Mouse (Mus musculus) adrenal gland, postnatal 0 days (tissue): ENCODE data around the gene Alms1. TPM values are rescaled to one million over a fixed set of nuclear protein-coding genes. Genes with fewer than 3 reads are reported as not detected.

Source experiments
- microRNA-seq: library from miRNA; unstranded; fragments of <30 nt; microRNA quantifications from one replicate; pipeline ENCODE4, GENCODE M21; 2016; ENCODE audit warnings: borderline replicate concordance; ENCODE audit not compliant: insufficient number of aligned reads
- polyA plus RNA-seq: library from polyadenylated mRNA; unstranded; fragments of >200 nt; fragmentation: Nextera tagmentation; extraction: Ambion mirVana; gene quantifications from 2 replicates; pipeline ENCODE4 v1.2.1, GENCODE M21; 2015

Gene Alms1
- polyA plus RNA-seq, result 1.7 and 2.9 TPM in 2 replicates

GRCm38 (mm10) chr6:85587396-85588143 is at the start of gene Alms1:
Alms1 (plus strand) TSS chr6:85587531.

DNA sequence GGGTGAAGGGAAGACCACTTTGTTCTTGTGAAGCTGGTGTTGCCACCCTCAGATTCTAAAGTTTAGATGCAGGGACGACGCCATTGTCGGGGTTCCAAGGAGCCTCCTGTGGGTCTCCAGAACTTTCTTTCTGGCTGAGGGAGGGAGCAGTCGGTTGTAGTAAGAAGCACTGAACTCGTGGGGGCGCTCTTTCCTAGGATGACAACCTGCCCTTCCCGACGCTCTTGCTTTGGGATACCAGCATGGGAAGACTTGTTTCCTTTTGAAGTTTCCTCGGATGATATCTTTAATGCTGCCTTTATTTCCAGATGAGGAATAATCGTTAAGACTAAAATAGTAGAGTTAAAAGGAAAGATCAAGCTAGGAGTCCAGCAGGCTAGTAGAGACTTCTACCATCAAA is 125.8 kb downstream of the Alms1 start, which contains the start of gene Nat8f7:
Nat8f7 (minus strand) TSS at position 101 of the 400 bp plus-strand sequence.

Small RNA genes lying within 50 kb of the gene (microRNA-seq; reads per million reads assigned to microRNA genes)
- gene Gm27317, result not detected

Other genes with a start within 250 kb of the Alms1 start
- gene Rab11fip5, start 212.9 kb upstream of the Alms1 start, polyA plus RNA-seq, result 14.3 and 21.5 TPM in 2 replicates
- gene Noto, start 163.6 kb upstream of the Alms1 start, polyA plus RNA-seq, result not detected in 2 replicates
- 16.1 and 26.1 TPM in 2 replicates for gene Smyd5, start 155.5 kb upstream of the Alms1 start, polyA plus RNA-seq
- gene Cct7, start 136.0 kb upstream of the Alms1 start, polyA plus RNA-seq, result 233 and 278 TPM in 2 replicates
- 19.6 and 22.1 TPM in 2 replicates for gene Pradc1, start 135.6 kb upstream of the Alms1 start, polyA plus RNA-seq
- gene Fbxo41, start 84.5 kb upstream of the Alms1 start, polyA plus RNA-seq, result 0.48 and 0.96 TPM in 2 replicates
- 0.05 TPM in 1 of 2 replicates, not detected in the other for gene Egr4, start 73.9 kb upstream of the Alms1 start, polyA plus RNA-seq
- 0.15 TPM in 1 of 2 replicates, not detected in the other for gene Nat8f7, start 125.7 kb downstream of the Alms1 start, polyA plus RNA-seq
- 0.15 TPM in 1 of 2 replicates, not detected in the other for gene Nat8f3, start 178.2 kb downstream of the Alms1 start, polyA plus RNA-seq
- gene Nat8f6, start 233.4 kb downstream of the Alms1 start, polyA plus RNA-seq, result not detected in 2 replicates
- gene Nat8f5, start 233.4 kb downstream of the Alms1 start, polyA plus RNA-seq, result 0.17 and 1.4 TPM in 2 replicates
- 0.55 and 1.5 TPM in 2 replicates for gene Nat8, start 244.6 kb downstream of the Alms1 start, polyA plus RNA-seq